Mouse (Mus musculus): Measurements from ENCODE around the gene Glis3. TPM values are rescaled to one million over a fixed set of nuclear protein-coding genes. Genes with fewer than 3 reads are reported as not detected.
A peak's percentile ranks its signal among the peaks of the same experiment; 100 is the strongest.

Glis3 gene
- polyA plus RNA-seq, 2 experiments, result 2.9 to 3.1 TPM

DNA sequence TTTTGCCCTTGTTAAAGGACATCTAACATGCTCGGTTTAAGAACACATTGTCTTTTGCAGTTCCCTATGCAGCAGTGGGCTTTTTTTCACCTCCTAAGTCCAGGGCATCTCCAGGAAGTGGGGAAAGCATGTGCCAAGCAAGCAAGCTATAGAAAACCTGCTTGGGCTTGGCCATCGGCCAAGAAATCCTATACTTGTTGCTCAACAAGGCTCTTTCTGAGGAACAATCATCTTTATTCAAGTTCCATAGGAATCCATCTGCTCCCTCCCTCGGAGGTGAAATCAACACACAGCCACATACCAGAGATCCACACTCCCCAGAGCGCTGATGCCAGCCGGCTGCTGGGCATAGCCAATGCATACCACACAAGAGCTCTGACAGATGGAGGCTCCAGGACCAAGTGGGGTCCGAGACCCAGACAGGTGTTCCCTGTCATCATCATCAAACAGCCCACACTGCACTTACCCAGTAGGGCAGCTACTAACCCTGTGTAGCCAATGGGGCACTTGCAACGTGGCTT is 39.0 kb downstream of the Glis3 start:
- Histone ChIP-seq H3K9me3 (ENCODE audit: control insufficient read depth, low read length) (no peaks in the 10 kb centered on the region), H3K4me1 (ENCODE audit: control insufficient read depth, insufficient read depth, low read length) (peaks cover 4% of the 10 kb centered on the region), H3K36me3 (ENCODE audit: control insufficient read depth, insufficient read depth, low read length) (no peaks in the 10 kb centered on the region), H3K9ac (ENCODE audit: low read depth, low read length, severe bottlenecking) (no peak overlapping the region), H3K27ac (replicated peaks; ENCODE audit: low read depth, low read length) (no peak overlapping the region), H3K4me3 (replicated peaks; ENCODE audit: low read length) (no peak overlapping the region), H3K4me2 (replicated peaks; ENCODE audit: low read depth, low read length, severe bottlenecking) (no peak overlapping the region), H3K27me3 (ENCODE audit: control insufficient read depth, insufficient read depth, low read length) (no peaks in the 10 kb centered on the region)
- DNase-seq (ENCODE audit: low spot score), result peak; percentile 68
- WGBS, result 57% methylated on average over 7 of the region's 7 CpGs
- peak; percentile 70 for ATAC-seq (ENCODE audit: low FRiP score, low read depth)
- TF ChIP-seq POLR2A (IDR thresholded peaks at IDR 0.05; ENCODE audit: borderline replicate concordance, extremely low read depth, insufficient read depth, insufficient read length), result no peak

DNA sequence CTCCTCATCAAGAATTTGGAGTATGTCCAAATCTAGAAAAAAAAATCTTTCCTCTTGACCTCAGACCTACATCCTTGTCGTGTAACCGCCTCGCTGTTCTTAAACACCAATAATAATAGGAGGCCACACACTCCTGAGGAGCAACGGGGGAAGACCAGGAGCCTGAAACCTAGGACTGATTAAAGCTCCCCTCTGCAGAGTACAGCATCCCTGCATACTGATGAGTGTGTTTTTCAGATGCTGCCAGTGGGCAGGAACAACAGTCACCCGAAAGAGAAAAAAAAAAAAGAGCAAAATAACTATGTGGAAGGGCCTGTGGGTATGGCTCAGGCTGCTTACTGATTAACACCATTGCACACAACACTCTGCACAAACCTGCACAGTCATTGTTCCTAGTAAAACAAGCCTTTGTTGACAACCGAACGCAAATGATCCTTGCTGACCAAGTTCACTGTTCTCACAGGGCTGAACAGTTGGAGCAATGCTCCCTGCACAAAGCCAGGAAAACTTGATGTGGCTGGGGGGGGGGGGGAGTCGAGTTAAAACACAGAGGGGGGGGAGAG is 43.8 kb downstream of the Glis3 start:
- H3K4me3 ChIP-seq (replicated peaks; ENCODE audit: low read length), result no peak overlapping the region
- peaks cover 3% of the 10 kb centered on the region for H3K4me1 ChIP-seq (ENCODE audit: control insufficient read depth, insufficient read depth, low read length)
- ATAC-seq (ENCODE audit: low FRiP score, low read depth) (no peak), DNase-seq (ENCODE audit: low spot score) (no peak)
- H3K9ac ChIP-seq (ENCODE audit: low read depth, low read length, severe bottlenecking), result no peak overlapping the region
- no peak overlapping the region for H3K27ac ChIP-seq (replicated peaks; ENCODE audit: low read depth, low read length)
- no peak for TF ChIP-seq POLR2A (IDR thresholded peaks at IDR 0.05; ENCODE audit: borderline replicate concordance, extremely low read depth, insufficient read depth, insufficient read length)
- no peaks in the 10 kb centered on the region for H3K36me3 ChIP-seq (ENCODE audit: control insufficient read depth, insufficient read depth, low read length)
- WGBS, result 53% methylated on average over 7 of the region's 8 CpGs
- no peaks in the 10 kb centered on the region for H3K9me3 ChIP-seq (ENCODE audit: control insufficient read depth, low read length)
- H3K27me3 ChIP-seq (ENCODE audit: control insufficient read depth, insufficient read depth, low read length), result no peaks in the 10 kb centered on the region
- no peak overlapping the region for H3K4me2 ChIP-seq (replicated peaks; ENCODE audit: low read depth, low read length, severe bottlenecking)

DNA sequence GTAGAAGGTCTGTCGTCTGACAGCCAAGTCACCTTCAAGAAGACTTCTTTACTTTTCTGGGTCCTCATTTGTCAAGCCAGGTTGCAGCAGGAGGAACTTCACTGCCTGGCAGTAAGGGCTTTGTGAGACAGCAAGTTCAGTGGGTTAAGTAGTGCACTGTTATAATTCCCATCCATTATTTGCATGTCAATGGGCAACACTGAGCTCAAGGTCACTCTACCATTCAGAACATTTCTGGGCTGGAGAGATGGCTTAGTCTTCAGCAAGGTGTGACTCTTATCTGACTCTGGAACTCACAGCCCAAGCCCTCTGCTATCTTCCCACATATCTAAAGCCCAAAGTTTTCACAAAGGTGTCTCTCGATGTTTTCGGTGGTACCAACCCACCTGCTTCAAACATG is 44.9 kb downstream of the Glis3 start:
- Histone ChIP-seq H3K9ac (ENCODE audit: low read depth, low read length, severe bottlenecking) (no peak overlapping the region), H3K4me3 (replicated peaks; ENCODE audit: low read length) (no peak overlapping the region), H3K27me3 (ENCODE audit: control insufficient read depth, insufficient read depth, low read length) (no peaks in the 10 kb centered on the region), H3K9me3 (ENCODE audit: control insufficient read depth, low read length) (no peaks in the 10 kb centered on the region), H3K36me3 (ENCODE audit: control insufficient read depth, insufficient read depth, low read length) (no peaks in the 10 kb centered on the region), H3K27ac (replicated peaks; ENCODE audit: low read depth, low read length) (no peak overlapping the region), H3K4me1 (ENCODE audit: control insufficient read depth, insufficient read depth, low read length) (no peaks in the 10 kb centered on the region; the same call in 1 of the 2 replicates), H3K4me2 (replicated peaks; ENCODE audit: low read depth, low read length, severe bottlenecking) (no peak overlapping the region)
- no peak for DNase-seq (ENCODE audit: low spot score)
- 97% methylated on average over 3 of the region's 3 CpGs for WGBS
- TF ChIP-seq POLR2A (IDR thresholded peaks at IDR 0.05; ENCODE audit: borderline replicate concordance, extremely low read depth, insufficient read depth, insufficient read length), result no peak
- ATAC-seq (ENCODE audit: low FRiP score, low read depth), result no peak

DNA sequence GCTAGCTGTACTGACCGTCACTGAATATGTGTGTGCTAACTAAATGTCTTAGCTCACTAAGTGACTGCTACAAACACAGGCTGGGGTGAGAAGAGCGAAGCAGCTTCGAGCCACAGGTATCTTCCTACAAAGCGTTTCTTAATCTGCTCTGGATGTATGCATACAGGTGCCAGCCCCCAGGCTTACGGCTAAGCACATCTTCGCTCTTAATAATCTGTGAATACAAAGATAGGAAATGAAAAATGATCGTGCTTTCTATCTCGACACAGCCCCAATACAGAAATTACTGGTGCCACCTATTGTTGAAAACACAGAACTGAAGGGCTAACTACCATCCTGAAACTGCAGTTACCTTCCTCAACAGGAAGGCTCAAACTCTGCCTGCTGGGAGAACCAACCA is 51.5 kb downstream of the Glis3 start:
- no peak for ATAC-seq (ENCODE audit: low FRiP score, low read depth)

DNA sequence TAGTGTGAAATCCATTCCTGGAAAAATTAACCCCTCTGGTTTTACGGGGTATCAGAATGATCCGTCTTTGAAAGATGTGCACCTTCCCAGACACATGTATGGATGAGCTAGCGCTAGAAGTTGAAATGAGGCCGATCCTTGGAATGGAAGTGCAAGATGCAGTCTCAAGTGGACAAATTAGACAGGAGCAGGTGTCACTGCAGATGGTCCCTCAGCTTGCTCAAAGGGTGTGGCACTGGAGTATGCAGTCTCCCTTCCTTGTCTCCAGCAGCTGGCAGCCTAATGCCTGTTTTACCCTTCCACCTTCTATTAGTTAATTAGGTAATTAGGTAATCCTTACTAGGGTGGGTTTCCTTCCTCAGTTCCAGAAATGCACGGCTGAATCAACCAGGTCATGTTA is 53.7 kb downstream of the Glis3 start:
- WGBS, result 88% methylated on average over 5 of the region's 5 CpGs
- no peaks in the 10 kb centered on the region for H3K27me3 ChIP-seq (ENCODE audit: control insufficient read depth, insufficient read depth, low read length)
- H3K4me1 ChIP-seq (ENCODE audit: control insufficient read depth, insufficient read depth, low read length), result no peaks in the 10 kb centered on the region
- H3K27ac ChIP-seq (replicated peaks; ENCODE audit: low read depth, low read length), result no peak overlapping the region
- H3K4me2 ChIP-seq (replicated peaks; ENCODE audit: low read depth, low read length, severe bottlenecking), result no peak overlapping the region
- DNase-seq (ENCODE audit: low spot score) (no peak), ATAC-seq (ENCODE audit: low FRiP score, low read depth) (no peak)
- no peaks in the 10 kb centered on the region for H3K36me3 ChIP-seq (ENCODE audit: control insufficient read depth, insufficient read depth, low read length)
- no peaks in the 10 kb centered on the region for H3K9me3 ChIP-seq (ENCODE audit: control insufficient read depth, low read length)
- H3K9ac ChIP-seq (ENCODE audit: low read depth, low read length, severe bottlenecking), result no peak overlapping the region
- H3K4me3 ChIP-seq (replicated peaks; ENCODE audit: low read length), result no peak overlapping the region
- TF ChIP-seq POLR2A (IDR thresholded peaks at IDR 0.05; ENCODE audit: borderline replicate concordance, extremely low read depth, insufficient read depth, insufficient read length), result no peak

More for the DNA sequence above, 51.5 kb downstream of the Glis3 start:
- peak; percentile 51 for DNase-seq (ENCODE audit: low spot score)
- Histone ChIP-seq H3K27me3 (ENCODE audit: control insufficient read depth, insufficient read depth, low read length) (no peaks in the 10 kb centered on the region), H3K9me3 (ENCODE audit: control insufficient read depth, low read length) (no peaks in the 10 kb centered on the region), H3K27ac (replicated peaks; ENCODE audit: low read depth, low read length) (no peak overlapping the region), H3K4me1 (ENCODE audit: control insufficient read depth, insufficient read depth, low read length) (no peaks in the 10 kb centered on the region), H3K36me3 (ENCODE audit: control insufficient read depth, insufficient read depth, low read length) (no peaks in the 10 kb centered on the region), H3K9ac (ENCODE audit: low read depth, low read length, severe bottlenecking) (no peak overlapping the region), H3K4me3 (replicated peaks; ENCODE audit: low read length) (no peak overlapping the region), H3K4me2 (replicated peaks; ENCODE audit: low read depth, low read length, severe bottlenecking) (no peak overlapping the region)
- TF ChIP-seq POLR2A (IDR thresholded peaks at IDR 0.05; ENCODE audit: borderline replicate concordance, extremely low read depth, insufficient read depth, insufficient read length), result no peak
- 63% methylated on average over 8 of the region's 8 CpGs for WGBS
